Mouse (Mus musculus): ENCODE data around the gene Kcnip4. TPM values are rescaled to one million over a fixed set of nuclear protein-coding genes. Genes with fewer than 3 reads are reported as not detected.

Gene Kcnip4
- polyA plus RNA-seq, 1 experiment from 2014 or later, result 3.0 TPM

- WGBS, result 73% methylated on average over 18 of the region's 18 CpGs
Measured at GRCm38 (mm10) chr5:48509194-48509930, 1015.3 kb downstream of the Kcnip4 start.

GRCm38 (mm10) chr5:48503094-48503493 is 1021.6 kb downstream of the Kcnip4 start:
- no peak overlapping the region for H3K4me3 ChIP-seq
- H3K9me3 ChIP-seq, result no peaks in the 10 kb centered on the region
- no peaks in the 10 kb centered on the region for H3K27me3 ChIP-seq
- WGBS, result 79% methylated on average over 3 of the region's 3 CpGs
- H3K4me1 ChIP-seq, result 0 out of 2 replicates have a peak, but pooled peaks cover 3% of the 10 kb centered on the region
- no peaks in the 10 kb centered on the region for H3K36me3 ChIP-seq
- ATAC-seq (ENCODE audit: low FRiP score, low read depth), result no peak
- H3K27ac ChIP-seq (replicated peaks), result no peak overlapping the region
- no peak overlapping the region for H3K9ac ChIP-seq (replicated peaks)
- no peak overlapping the region for H3K4me2 ChIP-seq (replicated peaks)

More at GRCm38 (mm10) chr5:48509194-48509930, 1015.3 kb downstream of the Kcnip4 start:
- H3K27ac ChIP-seq (replicated peaks), result no peak overlapping the region
- no peak for ATAC-seq (ENCODE audit: low FRiP score, low read depth)
- no peak overlapping the region for H3K9ac ChIP-seq (replicated peaks)
- no peaks in the 10 kb centered on the region for H3K36me3 ChIP-seq
- no peaks in the 10 kb centered on the region for H3K9me3 ChIP-seq
- H3K4me2 ChIP-seq (replicated peaks), result no peak overlapping the region
- H3K27me3 ChIP-seq, result no peaks in the 10 kb centered on the region
- peaks cover 4% of the 10 kb centered on the region; the same call in 1 of the 2 replicates for H3K4me1 ChIP-seq
- H3K4me3 ChIP-seq, result no peak overlapping the region

GRCm38 (mm10) chr5:48502442-48502841 is 1022.3 kb downstream of the Kcnip4 start:
- Histone ChIP-seq H3K27ac (replicated peaks) (no peak overlapping the region), H3K36me3 (no peaks in the 10 kb centered on the region), H3K9ac (replicated peaks) (no peak overlapping the region), H3K4me2 (replicated peaks) (no peak overlapping the region), H3K9me3 (no peaks in the 10 kb centered on the region), H3K4me3 (no peak overlapping the region), H3K27me3 (no peaks in the 10 kb centered on the region), H3K4me1 (0 out of 2 replicates have a peak, but pooled peaks cover 3% of the 10 kb centered on the region)
- ATAC-seq (ENCODE audit: low FRiP score, low read depth), result no peak

GRCm38 (mm10) chr5:48500204-48500603 is 1024.5 kb downstream of the Kcnip4 start:
- ATAC-seq (ENCODE audit: low FRiP score, low read depth), result no peak
- no peaks in the 10 kb centered on the region for H3K36me3 ChIP-seq
- H3K4me3 ChIP-seq, result no peak overlapping the region
- no peaks in the 10 kb centered on the region for H3K9me3 ChIP-seq
- H3K4me2 ChIP-seq (replicated peaks), result no peak overlapping the region
- H3K27me3 ChIP-seq, result no peaks in the 10 kb centered on the region
- 84% methylated on average over 5 of the region's 5 CpGs for WGBS
- no peak overlapping the region for H3K9ac ChIP-seq (replicated peaks)
- H3K4me1 ChIP-seq, result 0 out of 2 replicates have a peak, but pooled peaks cover 3% of the 10 kb centered on the region
- no peak overlapping the region for H3K27ac ChIP-seq (replicated peaks)

- H3K9ac ChIP-seq (replicated peaks), result no peak overlapping the region
- H3K4me2 ChIP-seq (replicated peaks), result no peak overlapping the region
- WGBS, result 80% methylated on average over 3 of the region's 3 CpGs
- H3K27me3 ChIP-seq, result no peaks in the 10 kb centered on the region
- no peak overlapping the region for H3K27ac ChIP-seq (replicated peaks)
- peaks cover 15% of the 10 kb centered on the region; the same call in 1 of the 2 replicates for H3K4me1 ChIP-seq
- no peaks in the 10 kb centered on the region for H3K9me3 ChIP-seq
- no peak overlapping the region for H3K4me3 ChIP-seq
- H3K36me3 ChIP-seq, result no peaks in the 10 kb centered on the region
- ATAC-seq (ENCODE audit: low FRiP score, low read depth), result no peak
Measured at GRCm38 (mm10) chr5:48490864-48491477, 1033.7 kb downstream of the Kcnip4 start.

- 27% methylated on average over 5 of the region's 5 CpGs for WGBS
- no peak overlapping the region for H3K9ac ChIP-seq (replicated peaks)
- peak; percentile 78 for ATAC-seq (ENCODE audit: low FRiP score, low read depth)
Measured at GRCm38 (mm10) chr5:48489549-48490288, 1035.0 kb downstream of the Kcnip4 start.

GRCm38 (mm10) chr5:48483112-48483511 is 1041.6 kb downstream of the Kcnip4 start:
- no peak overlapping the region for H3K4me3 ChIP-seq
- H3K27ac ChIP-seq (replicated peaks), result no peak overlapping the region
- H3K4me1 ChIP-seq, result no peaks in the 10 kb centered on the region
- no peaks in the 10 kb centered on the region for H3K36me3 ChIP-seq
- 86% methylated on average over 2 of the region's 2 CpGs for WGBS
- H3K9ac ChIP-seq (replicated peaks), result no peak overlapping the region
- no peak for ATAC-seq (ENCODE audit: low FRiP score, low read depth)
- H3K9me3 ChIP-seq, result no peaks in the 10 kb centered on the region
- H3K27me3 ChIP-seq, result no peaks in the 10 kb centered on the region
- H3K4me2 ChIP-seq (replicated peaks), result no peak overlapping the region

More at GRCm38 (mm10) chr5:48489549-48490288, 1035.0 kb downstream of the Kcnip4 start:
- H3K36me3 ChIP-seq, result no peaks in the 10 kb centered on the region
- peaks cover 15% of the 10 kb centered on the region; the same call in 1 of the 2 replicates for H3K4me1 ChIP-seq
- no peaks in the 10 kb centered on the region for H3K9me3 ChIP-seq
- H3K27ac ChIP-seq (replicated peaks), result no peak overlapping the region
- no peak overlapping the region for H3K4me2 ChIP-seq (replicated peaks)
- H3K4me3 ChIP-seq, result no peak overlapping the region
- H3K27me3 ChIP-seq, result no peaks in the 10 kb centered on the region

GRCm38 (mm10) chr5:48460221-48460620 is 1064.5 kb downstream of the Kcnip4 start:
- no peak overlapping the region for H3K27ac ChIP-seq (replicated peaks)
- no peaks in the 10 kb centered on the region for H3K27me3 ChIP-seq
- no peaks in the 10 kb centered on the region for H3K4me1 ChIP-seq
- no peak overlapping the region for H3K4me3 ChIP-seq
- H3K9me3 ChIP-seq, result no peaks in the 10 kb centered on the region
- H3K9ac ChIP-seq (replicated peaks), result no peak overlapping the region
- 81% methylated on average over 2 of the region's 2 CpGs for WGBS
- no peaks in the 10 kb centered on the region for H3K36me3 ChIP-seq
- no peak overlapping the region for H3K4me2 ChIP-seq (replicated peaks)
- ATAC-seq (ENCODE audit: low FRiP score, low read depth), result no peak

- Histone ChIP-seq H3K27me3 (no peaks in the 10 kb centered on the region), H3K4me3 (no peak overlapping the region), H3K36me3 (no peaks in the 10 kb centered on the region), H3K9ac (replicated peaks) (no peak overlapping the region), H3K4me1 (no peaks in the 10 kb centered on the region), H3K27ac (replicated peaks) (no peak overlapping the region), H3K4me2 (replicated peaks) (no peak overlapping the region), H3K9me3 (no peaks in the 10 kb centered on the region)
- no peak for ATAC-seq (ENCODE audit: low FRiP score, low read depth)
- 80% methylated on average over 1 of the region's 1 CpGs for WGBS
Measured at GRCm38 (mm10) chr5:48448888-48449287, 1075.8 kb downstream of the Kcnip4 start.

GRCm38 (mm10) chr5:48430459-48430858 is 1094.2 kb downstream of the Kcnip4 start:
- Histone ChIP-seq H3K36me3 (no peaks in the 10 kb centered on the region), H3K27me3 (no peaks in the 10 kb centered on the region), H3K9me3 (no peaks in the 10 kb centered on the region), H3K4me2 (replicated peaks) (no peak overlapping the region), H3K9ac (replicated peaks) (no peak overlapping the region), H3K4me3 (no peak overlapping the region), H3K27ac (replicated peaks) (no peak overlapping the region), H3K4me1 (no peaks in the 10 kb centered on the region)
- peak; percentile 65 for ATAC-seq (ENCODE audit: low FRiP score, low read depth)

- Histone ChIP-seq H3K9ac (replicated peaks) (no peak overlapping the region), H3K36me3 (no peaks in the 10 kb centered on the region), H3K27me3 (no peaks in the 10 kb centered on the region), H3K4me1 (no peaks in the 10 kb centered on the region), H3K4me3 (no peak overlapping the region), H3K27ac (replicated peaks) (no peak overlapping the region), H3K9me3 (no peaks in the 10 kb centered on the region), H3K4me2 (replicated peaks) (no peak overlapping the region)
- no peak for ATAC-seq (ENCODE audit: low FRiP score, low read depth)
- WGBS, result 75% methylated on average over 1 of the region's 1 CpGs
Measured at GRCm38 (mm10) chr5:48421957-48422356, 1102.8 kb downstream of the Kcnip4 start.

- H3K36me3 ChIP-seq, result no peaks in the 10 kb centered on the region
- whole genome bisulfite sequencing, result 88% methylated on average over 2 of the region's 2 CpGs
- H3K9ac ChIP-seq (replicated peaks), result no peak overlapping the region
- no peak overlapping the region for H3K27ac ChIP-seq (replicated peaks)
- H3K4me3 ChIP-seq, result no peak overlapping the region
- no peak overlapping the region for H3K4me2 ChIP-seq (replicated peaks)
- H3K9me3 ChIP-seq, result no peaks in the 10 kb centered on the region
- H3K4me1 ChIP-seq, result 0 out of 2 replicates have a peak, but pooled peaks cover 2% of the 10 kb centered on the region
- no peaks in the 10 kb centered on the region for H3K27me3 ChIP-seq
- no peak for ATAC-seq (ENCODE audit: low FRiP score, low read depth)
Measured at GRCm38 (mm10) chr5:48419741-48420140, 1105.0 kb downstream of the Kcnip4 start.

All from midbrain, embryonic 12.5 days (tissue).